Mouse (Mus musculus): Measurements from ENCODE around the gene Gm6217. TPM values are rescaled to one million over a fixed set of nuclear protein-coding genes. Genes with fewer than 3 reads are reported as not detected.
"Not testable (repeated sequence)": the region's sequence is repeated elsewhere in the genome, so short reads cannot be mapped to it uniquely, and the experiment has no call there.

Gene Gm6217
- polyA plus RNA-seq (2017; shearing (Covaris generic)), result not detected

- ATAC-seq, result not testable (repeated sequence)
Measured at GRCm38 (mm10) chr1:82931326-82931725, at the start of gene Gm6217. Gm6217 (minus strand) TSS chr1:82931399.

- no peak for ATAC-seq
Measured at GRCm38 (mm10) chr1:82977840-82978239, 46.6 kb upstream of the Gm6217 start.

GRCm38 (mm10) chr1:82975750-82976149, 44.6 kb upstream of the Gm6217 start:
- ATAC-seq, result peak; percentile 52

GRCm38 (mm10) chr1:82974342-82974741, 43.1 kb upstream of the Gm6217 start:
- ATAC-seq, result peak; percentile 5

GRCm38 (mm10) chr1:82973901-82974300, 42.7 kb upstream of the Gm6217 start:
- peak; percentile 79 for ATAC-seq

GRCm38 (mm10) chr1:82973244-82973643, 42.0 kb upstream of the Gm6217 start:
- ATAC-seq, result no peak

- no peak for ATAC-seq
Measured at GRCm38 (mm10) chr1:82972046-82972445, 40.8 kb upstream of the Gm6217 start.

- ATAC-seq, result no peak
Measured at GRCm38 (mm10) chr1:82966413-82966812, 35.2 kb upstream of the Gm6217 start.

- no peak for ATAC-seq
Measured at GRCm38 (mm10) chr1:82959870-82960385, 28.7 kb upstream of the Gm6217 start, which contains the start of gene Gm47955. Gm47955 (plus strand) TSS chr1:82960286.

GRCm38 (mm10) chr1:82955913-82956312, 24.7 kb upstream of the Gm6217 start, which contains the start of gene Gm7544:
Gm7544 (minus strand) TSS chr1:82956013.
- ATAC-seq, result not testable (repeated sequence)

- ATAC-seq, result no peak
Measured at GRCm38 (mm10) chr1:82948601-82949000, 17.4 kb upstream of the Gm6217 start.

GRCm38 (mm10) chr1:82946029-82946428, 14.8 kb upstream of the Gm6217 start:
- not testable (repeated sequence) for ATAC-seq

GRCm38 (mm10) chr1:82943295-82943694, 12.1 kb upstream of the Gm6217 start, which contains the start of gene A030003K21Rik:
A030003K21Rik (minus strand) TSS chr1:82943388.
- not testable (repeated sequence) for ATAC-seq

GRCm38 (mm10) chr1:82942505-82942904, 11.3 kb upstream of the Gm6217 start:
- not testable (repeated sequence) for ATAC-seq

GRCm38 (mm10) chr1:82938666-82939065, 7.5 kb upstream of the Gm6217 start:
- ATAC-seq, result no peak

GRCm38 (mm10) chr1:82930558-82930957, 641 bp downstream of the Gm6217 start:
- not testable (repeated sequence) for ATAC-seq

GRCm38 (mm10) chr1:82924650-82925049, 6.5 kb downstream of the Gm6217 start, which contains the start of gene A030014E15Rik:
A030014E15Rik (plus strand) TSS chr1:82924917.
- no peak for ATAC-seq

- not testable (repeated sequence) for ATAC-seq
Measured at GRCm38 (mm10) chr1:82913434-82913833, 17.8 kb downstream of the Gm6217 start.

- no peak for ATAC-seq
Measured at GRCm38 (mm10) chr1:82913025-82913424, 18.2 kb downstream of the Gm6217 start, which contains the start of gene A030005L19Rik. A030005L19Rik (plus strand) TSS chr1:82913325.

- ATAC-seq, result no peak
Measured at GRCm38 (mm10) chr1:82905886-82906285, 25.3 kb downstream of the Gm6217 start.

GRCm38 (mm10) chr1:82901201-82901600, 30.0 kb downstream of the Gm6217 start:
- no peak for ATAC-seq

GRCm38 (mm10) chr1:82900567-82900966, 30.6 kb downstream of the Gm6217 start:
- peak; percentile 70 for ATAC-seq

GRCm38 (mm10) chr1:82893269-82893668, 37.9 kb downstream of the Gm6217 start:
- ATAC-seq, result no peak

Measured in activated CD4-positive, CD25-positive, alpha-beta regulatory T cell, adult 4 months (primary cell).